Mouse (Mus musculus) midbrain, embryonic 16.5 days (tissue): ENCODE results near the gene Tet1. TPM values are rescaled to one million over a fixed set of nuclear protein-coding genes. Genes with fewer than 3 reads are reported as not detected.
"Not testable (repeated sequence)": the region's sequence is repeated elsewhere in the genome, so short reads cannot be mapped to it uniquely, and the experiment has no call there.

Experiments used
- ATAC-seq: fragments of 200-750 bp; cut with Nextera tagmentation; 2 replicates; pipeline ENCODE4 v1.8.0; 2017; ENCODE audit warnings: moderate TSS enrichment
- H3K27ac ChIP-seq: fragments of 300-500 bp; sonication (generic); 2 replicates; pipeline ENCODE4 v1.5.1; 2014; ENCODE audit warnings: mild to moderate bottlenecking, low read length, mixed read lengths
- H3K27me3 ChIP-seq: fragments of 300-500 bp; sonication (generic); 2 replicates; pipeline ENCODE4 v1.6.1; 2014; ENCODE audit warnings: low read depth, low read length, mixed read lengths; ENCODE audit not compliant: control insufficient read depth, insufficient read depth
- H3K36me3 ChIP-seq: fragments of 300-500 bp; sonication (generic); 2 replicates; pipeline ENCODE4 v1.6.1; 2014; ENCODE audit warnings: mild to moderate bottlenecking, low read length, moderate library complexity, mixed read lengths; ENCODE audit not compliant: control insufficient read depth, insufficient read depth
- H3K4me1 ChIP-seq: fragments of 300-500 bp; sonication (generic); 2 replicates; pipeline ENCODE4 v1.6.1; 2014; ENCODE audit warnings: mild to moderate bottlenecking, low read length, mixed read lengths; ENCODE audit not compliant: control insufficient read depth, insufficient read depth
- H3K4me2 ChIP-seq: fragments of 300-500 bp; sonication (generic); 2 replicates; pipeline ENCODE4 v1.6.1; 2014; ENCODE audit warnings: mild to moderate bottlenecking, low read length, mixed read lengths
- H3K4me3 ChIP-seq: fragments of 300-500 bp; sonication (generic); 2 replicates; pipeline ENCODE4 v1.5.1; 2014; ENCODE audit warnings: low read depth, mild to moderate bottlenecking, low read length, moderate library complexity, mixed read lengths
- H3K9ac ChIP-seq: fragments of 300-500 bp; sonication (generic); 2 replicates; pipeline ENCODE4 v1.6.1; 2014; ENCODE audit warnings: low read depth, low read length, mixed read lengths
- H3K9me3 ChIP-seq: fragments of 300-500 bp; sonication (generic); replicated peaks from 2 replicates; pipeline ENCODE4 v1.6.1; 2014; ENCODE audit warnings: mild to moderate bottlenecking, low read length, mixed read lengths; ENCODE audit not compliant: control insufficient read depth, poor library complexity, severe bottlenecking
- WGBS: fragments of 180-500 bp; shearing (Covaris S2); extraction: QIAGEN DNeasy Blood & Tissue Kit; methylation state at CpG from one replicate; pipeline ENCODE4 v1.1.7; 2014; 5-methylcytosine and 5-hydroxymethylcytosine counted together
- polyA plus RNA-seq: library from polyadenylated mRNA; unstranded; fragments of >200 nt; fragmentation: Nextera tagmentation; extraction: Ambion mirVana; gene quantifications from 2 replicates; pipeline ENCODE4 v1.2.1, GENCODE M21; 2015

The Tet1 gene
- polyA plus RNA-seq, 1 experiment from 2014 or later, result 42.4 TPM

- H3K4me3 ChIP-seq, result peak overlapping the region; percentile 98
- no peaks in the 10 kb centered on the region for H3K9me3 ChIP-seq
- peaks cover 10% of the 10 kb centered on the region for H3K4me1 ChIP-seq
- 1% methylated on average over 62 of the region's 78 CpGs for WGBS
- no peaks in the 10 kb centered on the region for H3K27me3 ChIP-seq
- peaks cover 16% of the 10 kb centered on the region for H3K36me3 ChIP-seq
- peak overlapping the region; percentile 93 for H3K27ac ChIP-seq
- H3K4me2 ChIP-seq, result peak overlapping the region; percentile 81
- peak; percentile 88 for ATAC-seq
- peak overlapping the region; percentile 100 for H3K9ac ChIP-seq
Measured at GRCm38 (mm10) chr10:62791251-62792176, 117.3 kb downstream of the Tet1 start.

- H3K9ac ChIP-seq, H3K9me3 ChIP-seq, H3K4me1 ChIP-seq, H3K4me2 ChIP-seq, ATAC-seq, H3K27me3 ChIP-seq, H3K4me3 ChIP-seq, H3K27ac ChIP-seq: not testable (repeated sequence)
- peaks cover 59% of the 10 kb centered on the region for H3K36me3 ChIP-seq
- WGBS, result 90% methylated on average over 1 of the region's 1 CpGs
Measured at GRCm38 (mm10) chr10:62781776-62782175, 127.0 kb downstream of the Tet1 start.

Other genes starting within 250 kb of the Tet1 start
- gene Stox1, start 182.9 kb downstream of the Tet1 start, polyA plus RNA-seq, result 3.5 and 5.4 TPM in 2 replicates
- 88.7 and 102 TPM in 2 replicates for gene Ccar1, start 116.7 kb downstream of the Tet1 start, polyA plus RNA-seq
- gene Slc25a16, start 11.6 kb upstream of the Tet1 start, polyA plus RNA-seq, result 15.1 and 15.4 TPM in 2 replicates
- gene Dna2, start 38.0 kb upstream of the Tet1 start, polyA plus RNA-seq, result 3.5 and 4.0 TPM in 2 replicates
- gene Rufy2, start 71.2 kb upstream of the Tet1 start, polyA plus RNA-seq, result 61.2 and 63.0 TPM in 2 replicates
- 140 and 167 TPM in 2 replicates for gene Hnrnph3, start 115.2 kb upstream of the Tet1 start, polyA plus RNA-seq
- gene Pbld2, start 115.3 kb upstream of the Tet1 start, polyA plus RNA-seq, result 0.77 and 0.80 TPM in 2 replicates
- 0.50 TPM in 2 replicates for gene Pbld1, start 151.2 kb upstream of the Tet1 start, polyA plus RNA-seq
- 2.3 and 2.6 TPM in 2 replicates for gene Atoh7, start 190.7 kb upstream of the Tet1 start, polyA plus RNA-seq